Mouse (Mus musculus): ENCODE results near the gene Dab1.

GRCm38 (mm10) chr4:103926682-103927081, 307.5 kb downstream of the Dab1 start:
- TF ChIP-seq POLR2A (IDR thresholded peaks at IDR 0.05; ENCODE audit: extremely low read depth, insufficient read depth, low read length) = no peak
- no peak for TF ChIP-seq CTCF (IDR thresholded peaks at IDR 0.05; ENCODE audit: low read depth, low read length)
